Mouse (Mus musculus): ENCODE data around the gene Ptprr.

GRCm38 (mm10) chr10:116296439-116296838, 278.4 kb downstream of the Ptprr start:
- TF ChIP-seq CTCF (IDR thresholded peaks at IDR 0.05; ENCODE audit: control insufficient read depth, insufficient read depth, low read length): no peak
- no peak for TF ChIP-seq POLR2A (IDR thresholded peaks at IDR 0.05; ENCODE audit: borderline replicate concordance, control insufficient read depth, low read depth, low read length)
